Mouse (Mus musculus): ENCODE results near the gene Cdca3. TPM values are rescaled to one million over a fixed set of nuclear protein-coding genes. Genes with fewer than 3 reads are reported as not detected.
"Not testable (repeated sequence)": the region's sequence is repeated elsewhere in the genome, so short reads cannot be mapped to it uniquely, and the experiment has no call there.

Cdca3 gene
- polyA plus RNA-seq, 1 experiment from 2014 or later, result 171 TPM

DNA sequence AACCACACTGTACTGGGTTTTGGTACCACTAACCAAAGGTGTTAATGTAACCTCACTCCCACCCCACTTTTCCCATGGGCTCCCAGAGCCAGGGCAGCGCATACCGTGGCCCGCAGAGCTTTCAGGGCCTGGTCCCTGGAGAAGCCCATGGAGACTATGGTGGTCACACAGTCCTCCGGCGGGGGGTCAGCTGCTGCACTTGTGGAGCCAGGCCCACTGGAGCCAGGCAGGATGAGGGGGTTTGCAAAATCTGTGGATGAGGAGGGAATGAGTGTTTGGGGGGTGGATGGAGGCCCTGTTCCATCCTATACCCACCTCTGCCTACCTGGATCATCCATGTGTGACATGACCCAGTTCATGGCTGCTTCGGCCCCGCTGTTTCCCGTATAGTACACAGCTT lies 11.8 kb upstream of the Cdca3 start:
- 89% methylated on average over 8 of the region's 8 CpGs for WGBS (ENCODE audit: insufficient replicate concordance)
- no peak overlapping the region for H3K9ac ChIP-seq (ENCODE audit: low read depth, low read length)
- peaks cover 32% of the 10 kb centered on the region for H3K36me3 ChIP-seq (ENCODE audit: control insufficient read depth, insufficient read depth)
- no peak overlapping the region for H3K4me2 ChIP-seq (ENCODE audit: low read depth, low read length)
- H3K4me3 ChIP-seq (ENCODE audit: low read depth, low read length), result no peak overlapping the region
- no peaks in the 10 kb centered on the region for H3K9me3 ChIP-seq (replicated peaks; ENCODE audit: control insufficient read depth, low read length)
- no peak for ATAC-seq (ENCODE audit: low read depth)
- no peaks in the 10 kb centered on the region for H3K27me3 ChIP-seq (ENCODE audit: control insufficient read depth, insufficient read depth, low read depth, low read length)
- H3K27ac ChIP-seq (ENCODE audit: low read length), result no peak overlapping the region
- peaks cover 19% of the 10 kb centered on the region for H3K4me1 ChIP-seq (ENCODE audit: control insufficient read depth, low read depth, low read length)

DNA sequence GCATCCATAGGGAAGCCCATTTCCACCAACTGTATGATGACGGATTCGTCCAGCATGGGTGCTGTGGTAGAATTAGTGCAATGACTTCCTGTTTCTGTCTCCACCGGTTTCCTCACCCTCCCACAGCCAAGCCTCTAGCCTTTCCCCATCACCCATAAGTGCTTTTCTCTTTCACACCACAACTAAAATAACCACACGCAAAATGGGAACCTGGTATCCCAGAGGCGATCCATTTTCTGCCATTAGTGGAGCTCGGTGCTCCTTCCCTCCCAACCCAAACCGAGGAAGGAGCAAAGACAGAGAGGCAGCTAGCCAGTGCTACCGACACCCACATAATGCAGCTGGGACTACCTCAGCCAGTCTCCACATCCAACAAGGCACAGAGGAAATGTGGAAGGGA lies 11.4 kb upstream of the Cdca3 start:
- 56% methylated on average over 8 of the region's 8 CpGs for WGBS (ENCODE audit: insufficient replicate concordance)
- H3K27ac ChIP-seq (ENCODE audit: low read length), result peak overlapping the region; percentile 58; the same call in 1 of the 2 replicates
- H3K27me3 ChIP-seq (ENCODE audit: control insufficient read depth, insufficient read depth, low read depth, low read length), result no peaks in the 10 kb centered on the region
- no peak overlapping the region for H3K9ac ChIP-seq (ENCODE audit: low read depth, low read length)
- no peak overlapping the region for H3K4me2 ChIP-seq (ENCODE audit: low read depth, low read length)
- H3K9me3 ChIP-seq (replicated peaks; ENCODE audit: control insufficient read depth, low read length), result no peaks in the 10 kb centered on the region
- no peak overlapping the region for H3K4me3 ChIP-seq (ENCODE audit: low read depth, low read length)
- H3K4me1 ChIP-seq (ENCODE audit: control insufficient read depth, low read depth, low read length), result peaks cover 15% of the 10 kb centered on the region
- peaks cover 35% of the 10 kb centered on the region for H3K36me3 ChIP-seq (ENCODE audit: control insufficient read depth, insufficient read depth)
- no peak for ATAC-seq (ENCODE audit: low read depth)

DNA sequence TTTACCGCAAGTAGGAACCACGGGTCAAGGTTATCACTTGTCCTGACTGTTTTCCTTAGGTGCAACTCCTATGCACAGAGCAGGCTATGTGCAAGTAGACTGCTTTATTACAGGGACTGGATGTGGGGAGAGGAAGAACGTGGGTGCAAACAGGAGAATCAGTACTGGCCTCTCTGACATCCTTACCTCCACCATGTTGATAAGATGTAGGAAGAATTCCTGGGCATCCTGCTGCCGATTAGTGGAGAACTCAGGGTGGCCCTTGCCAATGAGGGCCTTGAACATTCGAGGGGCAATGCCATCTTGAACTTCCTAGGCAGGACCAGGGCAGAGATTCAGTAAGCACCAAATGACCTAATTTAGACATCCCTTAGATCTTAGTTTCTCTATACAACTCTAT lies 8.5 kb upstream of the Cdca3 start:
- Histone ChIP-seq H3K9ac (ENCODE audit: low read depth, low read length) (no peak overlapping the region), H3K27me3 (ENCODE audit: control insufficient read depth, insufficient read depth, low read depth, low read length) (no peaks in the 10 kb centered on the region), H3K4me3 (ENCODE audit: low read depth, low read length) (no peak overlapping the region), H3K27ac (ENCODE audit: low read length) (no peak overlapping the region), H3K36me3 (ENCODE audit: control insufficient read depth, insufficient read depth) (peaks cover 56% of the 10 kb centered on the region), H3K4me1 (ENCODE audit: control insufficient read depth, low read depth, low read length) (no peaks in the 10 kb centered on the region), H3K4me2 (ENCODE audit: low read depth, low read length) (no peak overlapping the region), H3K9me3 (replicated peaks; ENCODE audit: control insufficient read depth, low read length) (no peaks in the 10 kb centered on the region)
- ATAC-seq (ENCODE audit: low read depth), result no peak
- WGBS (ENCODE audit: insufficient replicate concordance), result 74% methylated on average over 5 of the region's 5 CpGs

- H3K27ac ChIP-seq (ENCODE audit: low read length), result no peak overlapping the region
- no peaks in the 10 kb centered on the region for H3K4me1 ChIP-seq (ENCODE audit: control insufficient read depth, low read depth, low read length)
- H3K36me3 ChIP-seq (ENCODE audit: control insufficient read depth, insufficient read depth), result peaks cover 58% of the 10 kb centered on the region
- H3K4me3 ChIP-seq (ENCODE audit: low read depth, low read length), result no peak overlapping the region
- 86% methylated on average over 4 of the region's 4 CpGs for WGBS (ENCODE audit: insufficient replicate concordance)
- no peaks in the 10 kb centered on the region for H3K27me3 ChIP-seq (ENCODE audit: control insufficient read depth, insufficient read depth, low read depth, low read length)
- H3K9me3 ChIP-seq (replicated peaks; ENCODE audit: control insufficient read depth, low read length), result no peaks in the 10 kb centered on the region
- H3K9ac ChIP-seq (ENCODE audit: low read depth, low read length), result no peak overlapping the region
- no peak for ATAC-seq (ENCODE audit: low read depth)
- H3K4me2 ChIP-seq (ENCODE audit: low read depth, low read length), result no peak overlapping the region
These were observed 7.3 kb upstream of the Cdca3 start for GRCm38 (mm10) chr6:124822049-124822448.

- peak overlapping the region; percentile 51 for H3K27ac ChIP-seq (ENCODE audit: low read length)
- H3K4me1 ChIP-seq (ENCODE audit: control insufficient read depth, low read depth, low read length), result peaks cover 18% of the 10 kb centered on the region
- 16% methylated on average over 10 of the region's 10 CpGs for WGBS (ENCODE audit: insufficient replicate concordance)
- no peak for ATAC-seq (ENCODE audit: low read depth)
- H3K4me2 ChIP-seq (ENCODE audit: low read depth, low read length), result peak overlapping the region; percentile 96
- peak overlapping the region; percentile 62 for H3K9ac ChIP-seq (ENCODE audit: low read depth, low read length)
- H3K27me3 ChIP-seq (ENCODE audit: control insufficient read depth, insufficient read depth, low read depth, low read length), result no peaks in the 10 kb centered on the region
- peaks cover 45% of the 10 kb centered on the region for H3K36me3 ChIP-seq (ENCODE audit: control insufficient read depth, insufficient read depth)
- H3K4me3 ChIP-seq (ENCODE audit: low read depth, low read length), result peak overlapping the region; percentile 81
- H3K9me3 ChIP-seq (replicated peaks; ENCODE audit: control insufficient read depth, low read length), result no peaks in the 10 kb centered on the region
These were observed 1.2 kb upstream of the Cdca3 start for GRCm38 (mm10) chr6:124828101-124828592.

- no peaks in the 10 kb centered on the region for H3K27me3 ChIP-seq (ENCODE audit: control insufficient read depth, insufficient read depth, low read depth, low read length)
- peak overlapping the region; percentile 89 for H3K9ac ChIP-seq (ENCODE audit: low read depth, low read length)
- peak overlapping the region; percentile 81 for H3K4me3 ChIP-seq (ENCODE audit: low read depth, low read length)
- WGBS (ENCODE audit: insufficient replicate concordance), result under 1% methylated on average over 38 of the region's 38 CpGs
- ATAC-seq (ENCODE audit: low read depth), result peak; percentile 79
- H3K9me3 ChIP-seq (replicated peaks; ENCODE audit: control insufficient read depth, low read length), result no peaks in the 10 kb centered on the region
- peak overlapping the region; percentile 73 for H3K4me2 ChIP-seq (ENCODE audit: low read depth, low read length)
- H3K4me1 ChIP-seq (ENCODE audit: control insufficient read depth, low read depth, low read length), result peaks cover 18% of the 10 kb centered on the region
- H3K27ac ChIP-seq (ENCODE audit: low read length), result peak overlapping the region; percentile 96
- peaks cover 43% of the 10 kb centered on the region for H3K36me3 ChIP-seq (ENCODE audit: control insufficient read depth, insufficient read depth)
These were observed 703 bp downstream of the Cdca3 start for GRCm38 (mm10) chr6:124829799-124830700.

GRCm38 (mm10) chr6:124831199-124831598 lies 1.9 kb downstream of the Cdca3 start:
- not testable (repeated sequence) for H3K9me3 ChIP-seq (replicated peaks; ENCODE audit: control insufficient read depth, low read length); ATAC-seq (ENCODE audit: low read depth); H3K27me3 ChIP-seq (ENCODE audit: control insufficient read depth, insufficient read depth, low read depth, low read length); H3K27ac ChIP-seq (ENCODE audit: low read length)
- peaks cover 18% of the 10 kb centered on the region for H3K4me1 ChIP-seq (ENCODE audit: control insufficient read depth, low read depth, low read length)
- H3K4me3 ChIP-seq (ENCODE audit: low read depth, low read length), result peak overlapping the region; percentile 81
- H3K36me3 ChIP-seq (ENCODE audit: control insufficient read depth, insufficient read depth), result peaks cover 37% of the 10 kb centered on the region
- H3K9ac ChIP-seq (ENCODE audit: low read depth, low read length), result peak overlapping the region; percentile 89
- H3K4me2 ChIP-seq (ENCODE audit: low read depth, low read length), result peak overlapping the region; percentile 61
- WGBS (ENCODE audit: insufficient replicate concordance), result 94% methylated on average over 4 of the region's 4 CpGs

GRCm38 (mm10) chr6:124831649-124832048 lies 2.3 kb downstream of the Cdca3 start:
- Histone ChIP-seq H3K9ac (ENCODE audit: low read depth, low read length) (no peak overlapping the region; the same call in 1 of the 2 replicates), H3K9me3 (replicated peaks; ENCODE audit: control insufficient read depth, low read length) (no peaks in the 10 kb centered on the region), H3K4me2 (ENCODE audit: low read depth, low read length) (peak overlapping the region; percentile 61), H3K4me1 (ENCODE audit: control insufficient read depth, low read depth, low read length) (peaks cover 18% of the 10 kb centered on the region), H3K4me3 (ENCODE audit: low read depth, low read length) (peak overlapping the region; percentile 81), H3K27ac (ENCODE audit: low read length) (no peak overlapping the region), H3K36me3 (ENCODE audit: control insufficient read depth, insufficient read depth) (peaks cover 35% of the 10 kb centered on the region), H3K27me3 (ENCODE audit: control insufficient read depth, insufficient read depth, low read depth, low read length) (no peaks in the 10 kb centered on the region)
- ATAC-seq (ENCODE audit: low read depth), result no peak
- 94% methylated on average over 8 of the region's 8 CpGs for WGBS (ENCODE audit: insufficient replicate concordance)

- no peak for ATAC-seq (ENCODE audit: low read depth)
- H3K36me3 ChIP-seq (ENCODE audit: control insufficient read depth, insufficient read depth), result peaks cover 35% of the 10 kb centered on the region
- peaks cover 8% of the 10 kb centered on the region for H3K4me1 ChIP-seq (ENCODE audit: control insufficient read depth, low read depth, low read length)
- no peak overlapping the region for H3K27ac ChIP-seq (ENCODE audit: low read length)
- no peaks in the 10 kb centered on the region for H3K9me3 ChIP-seq (replicated peaks; ENCODE audit: control insufficient read depth, low read length)
- WGBS (ENCODE audit: insufficient replicate concordance), result 70% methylated on average over 6 of the region's 6 CpGs
- H3K9ac ChIP-seq (ENCODE audit: low read depth, low read length), result no peak overlapping the region
- no peak overlapping the region for H3K4me3 ChIP-seq (ENCODE audit: low read depth, low read length)
- H3K27me3 ChIP-seq (ENCODE audit: control insufficient read depth, insufficient read depth, low read depth, low read length), result peaks cover 5% of the 10 kb centered on the region; the same call in 1 of the 2 replicates
- H3K4me2 ChIP-seq (ENCODE audit: low read depth, low read length), result no peak overlapping the region
These were observed 5.2 kb downstream of the Cdca3 start for GRCm38 (mm10) chr6:124834512-124835081.
